Mouse (Mus musculus) lung, postnatal 4 days (tissue): ENCODE data around the gene Prune2.
A peak's percentile ranks its signal among the peaks of the same experiment; 100 is the strongest.

ENCODE experiments used
- DNase-seq, 2 experiments: peaks; one replicate each; pipeline ENCODE4 v3.0.0; 2021

Gene Prune2

GRCm38 (mm10) chr19:17006220-17006907 lies 50.4 kb downstream of the Prune2 start:
- DNase-seq = no peak

GRCm38 (mm10) chr19:17011261-17011995 lies 55.5 kb downstream of the Prune2 start:
- DNase-seq = peak; percentile 69 to 84

GRCm38 (mm10) chr19:17013085-17013484 lies 57.2 kb downstream of the Prune2 start:
- no peak for DNase-seq

GRCm38 (mm10) chr19:17014337-17015124 lies 58.6 kb downstream of the Prune2 start:
- no peak for DNase-seq

GRCm38 (mm10) chr19:17024748-17025147 lies 68.8 kb downstream of the Prune2 start:
- DNase-seq = no peak

GRCm38 (mm10) chr19:17030276-17030675 lies 74.4 kb downstream of the Prune2 start:
- DNase-seq = peak; percentile 41 to 72

- no peak for DNase-seq
Measured at GRCm38 (mm10) chr19:17032314-17032713, 76.4 kb downstream of the Prune2 start.

GRCm38 (mm10) chr19:17046961-17047360 lies 91.0 kb downstream of the Prune2 start:
- DNase-seq = no peak

- no peak for DNase-seq
Measured at GRCm38 (mm10) chr19:17055892-17056291, 100.0 kb downstream of the Prune2 start.

- DNase-seq = no peak
Measured at GRCm38 (mm10) chr19:17060106-17060505, 104.2 kb downstream of the Prune2 start.

GRCm38 (mm10) chr19:17064421-17064820 lies 108.5 kb downstream of the Prune2 start:
- DNase-seq = no peak

GRCm38 (mm10) chr19:17069067-17069466 lies 113.1 kb downstream of the Prune2 start:
- no peak for DNase-seq

GRCm38 (mm10) chr19:17071205-17071604 lies 115.3 kb downstream of the Prune2 start:
- no peak for DNase-seq

- DNase-seq = no peak
Measured at GRCm38 (mm10) chr19:17072245-17072644, 116.3 kb downstream of the Prune2 start.

- no peak for DNase-seq
Measured at GRCm38 (mm10) chr19:17078643-17079316, 122.9 kb downstream of the Prune2 start.

GRCm38 (mm10) chr19:17081382-17081781 lies 125.5 kb downstream of the Prune2 start:
- no peak for DNase-seq

- no peak for DNase-seq
Measured at GRCm38 (mm10) chr19:17094067-17094466, 138.1 kb downstream of the Prune2 start.

GRCm38 (mm10) chr19:17096338-17096737 lies 140.4 kb downstream of the Prune2 start:
- no peak for DNase-seq

- DNase-seq = no peak
Measured at GRCm38 (mm10) chr19:17097210-17097609, 141.3 kb downstream of the Prune2 start.

GRCm38 (mm10) chr19:17108782-17109181 lies 152.9 kb downstream of the Prune2 start:
- DNase-seq = no peak

GRCm38 (mm10) chr19:17124034-17124735 lies 168.3 kb downstream of the Prune2 start:
- DNase-seq = peak in 1 of 2 experiments; percentile 50

- peak in 1 of 2 experiments; percentile 17 for DNase-seq
Measured at GRCm38 (mm10) chr19:17125380-17125779, 169.5 kb downstream of the Prune2 start.
